Mouse (Mus musculus): ENCODE data around the gene Osm. TPM values are rescaled to one million over a fixed set of nuclear protein-coding genes. Genes with fewer than 3 reads are reported as not detected.

Gene Osm
- 7.6 and 18.1 TPM in 2 replicates for polyA plus RNA-seq (2012; ENCODE audit: low replicate concordance)

DNA sequence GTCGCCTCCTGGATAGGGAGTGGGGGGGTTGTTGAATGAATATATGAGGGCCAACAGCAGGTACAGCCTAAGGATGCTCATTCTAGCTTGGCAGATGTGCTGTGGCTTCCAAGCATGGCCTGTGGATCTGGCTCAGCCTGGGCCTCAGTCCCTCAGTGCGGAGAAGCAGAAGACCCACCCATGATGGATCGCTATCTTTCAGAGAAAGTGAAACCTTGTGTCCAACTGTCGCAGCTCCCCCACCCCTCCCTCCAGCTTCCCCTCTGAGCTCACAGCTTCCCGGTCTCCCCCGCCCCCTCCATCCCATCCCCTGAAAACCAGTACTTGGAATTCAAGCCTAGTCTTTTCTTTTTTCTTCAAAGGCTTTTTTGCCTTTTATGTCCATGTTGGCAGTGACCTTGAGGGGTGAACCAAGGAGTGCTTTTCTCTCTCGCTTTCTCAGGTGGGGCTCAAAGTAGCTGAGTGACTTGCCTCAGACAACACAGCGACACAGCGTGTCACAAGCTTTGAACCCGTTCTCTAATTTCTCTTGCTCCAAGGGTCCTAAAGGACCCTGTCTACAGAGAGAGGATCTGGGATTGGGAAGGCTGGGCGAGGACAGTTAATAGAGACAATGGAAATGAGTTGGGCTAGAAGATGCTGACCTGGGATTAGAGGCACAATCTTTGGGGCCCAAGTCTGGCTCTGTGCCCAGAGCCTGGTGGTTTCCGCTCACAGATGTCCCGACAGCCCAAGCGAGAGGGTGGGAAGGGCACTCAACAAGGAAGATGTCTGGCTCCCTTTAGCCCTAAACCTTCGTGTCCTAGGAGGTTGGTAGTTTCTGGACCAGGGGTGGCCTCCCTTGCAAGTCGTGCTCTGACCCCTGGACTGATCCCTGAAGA is at the start of gene Osm:
Gene Osm, plus strand, starts transcription at position 756 of the 881 bp plus-strand sequence.

DNA sequence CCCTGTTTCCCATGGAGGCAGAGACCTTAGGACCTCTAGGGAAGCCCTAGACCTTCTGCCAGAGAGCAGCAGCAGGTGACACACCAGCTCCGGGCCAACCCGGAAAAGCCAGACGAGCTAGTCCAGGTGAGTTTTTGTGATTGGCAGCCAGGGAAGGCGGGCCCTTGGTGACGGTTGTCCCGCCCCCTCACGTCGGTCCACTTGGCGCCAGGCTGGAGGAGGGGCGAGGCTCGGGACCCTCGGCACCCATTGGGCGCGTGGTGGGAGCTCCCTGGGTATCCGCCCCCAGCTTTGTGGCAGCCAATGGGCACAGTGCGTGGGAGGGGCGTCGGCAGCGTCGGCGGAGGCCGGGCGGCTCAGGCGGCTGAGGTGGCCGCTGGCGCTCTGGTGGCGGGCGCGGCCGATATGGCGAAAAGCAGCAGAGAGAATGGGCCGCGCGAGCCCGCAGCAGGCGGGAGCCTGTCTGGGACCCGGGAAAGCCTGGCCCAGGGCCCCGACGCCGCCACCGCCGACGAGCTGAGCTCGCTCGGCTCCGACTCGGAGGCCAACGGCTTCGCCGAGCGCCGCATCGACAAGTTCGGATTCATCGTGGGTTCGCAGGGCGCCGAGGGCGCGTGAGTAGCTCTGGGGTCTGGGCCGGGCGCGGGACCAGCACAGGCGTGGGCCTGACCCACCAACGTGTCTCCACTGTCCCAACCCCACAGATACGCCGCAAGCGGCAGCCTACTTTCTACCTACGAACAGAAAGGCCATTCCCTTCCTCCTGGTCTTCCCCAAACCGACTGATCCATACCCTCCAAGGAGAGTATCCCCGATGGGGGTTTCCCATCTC is 49.5 kb upstream of the Osm start, which contains the start of gene Tbc1d10a:
Gene Tbc1d10a, plus strand, starts transcription at position 304 of the 832 bp plus-strand sequence.

DNA sequence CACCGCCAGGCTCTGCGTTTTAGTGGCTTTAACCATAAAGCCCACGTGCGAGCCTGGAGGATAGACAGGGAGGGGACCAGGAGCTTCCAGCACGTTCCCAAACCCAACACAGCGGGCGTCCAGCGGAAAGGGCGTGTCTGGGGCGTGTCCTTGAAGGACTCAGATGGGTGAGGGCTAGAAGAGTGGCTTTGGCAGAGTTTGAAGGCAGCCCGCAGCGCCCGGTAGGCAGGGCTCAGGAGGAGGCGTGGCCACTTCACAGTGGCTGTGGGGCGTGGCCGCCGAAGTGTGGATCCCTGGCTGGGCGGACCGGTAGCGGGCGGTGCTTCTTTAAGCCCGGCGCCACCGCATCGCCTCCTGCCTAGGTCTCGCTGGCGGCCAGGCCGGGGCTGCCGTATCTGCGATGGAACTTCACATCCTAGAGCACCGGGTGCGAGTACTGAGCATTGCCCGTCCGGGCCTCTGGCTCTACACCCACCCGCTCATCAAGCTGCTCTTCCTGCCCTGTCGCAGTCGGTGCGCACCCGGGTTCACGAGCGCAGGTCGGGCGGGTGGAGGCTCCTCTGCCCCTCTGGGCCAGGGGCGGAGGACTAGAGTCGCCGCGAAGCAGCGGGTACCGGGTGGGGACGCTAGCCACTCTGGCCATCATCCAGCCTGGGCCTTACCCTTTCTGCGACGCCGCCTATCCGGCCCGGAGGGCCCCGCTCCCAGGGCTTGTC is 18.1 kb upstream of the Osm start, which contains the start of gene Castor1:
Gene Castor1, plus strand, starts transcription at position 312 of the 716 bp plus-strand sequence.

DNA sequence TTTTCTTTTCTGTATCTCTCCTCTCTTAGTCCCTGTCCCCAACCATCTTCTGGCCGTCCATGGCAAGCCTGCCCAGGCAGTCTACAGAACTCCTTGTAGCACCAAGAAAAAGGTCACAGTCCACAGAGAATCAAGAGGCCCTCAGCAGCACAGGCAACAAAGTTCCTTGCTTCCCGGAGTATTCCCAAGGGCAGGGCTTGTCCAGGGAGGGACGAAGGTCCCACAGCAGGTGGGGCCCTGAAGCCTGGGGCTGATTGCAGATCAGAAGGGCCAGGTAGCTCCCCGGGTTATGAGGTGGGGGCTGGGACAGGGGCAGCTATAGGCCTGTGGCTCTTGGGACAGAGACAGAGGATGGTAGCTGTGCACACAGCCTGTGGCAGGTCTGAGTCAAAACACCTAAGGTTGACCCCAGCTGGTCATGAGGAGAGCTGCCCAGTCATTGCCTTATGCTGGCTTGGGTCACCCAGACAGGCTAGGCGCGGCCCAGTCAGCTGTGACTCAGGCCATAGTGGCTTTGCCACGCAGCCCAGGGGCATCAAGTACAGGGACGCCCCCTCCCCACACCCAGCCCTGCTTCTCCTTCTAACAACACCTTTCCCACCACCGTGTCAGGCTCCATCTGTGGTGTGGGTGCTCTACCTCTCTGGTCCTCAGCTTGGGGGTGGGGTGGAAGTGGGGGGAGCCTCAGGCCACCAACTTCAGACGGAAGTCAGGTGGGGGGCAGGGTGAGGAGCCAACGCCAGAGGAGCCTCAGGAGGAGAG is 20.8 kb downstream of the Osm start, which contains the start of gene Lif:
Gene Lif, plus strand, starts transcription at position 712 of the 762 bp plus-strand sequence.

Other genes starting within 250 kb of the Osm start
- not detected in 2 replicates for gene Sec14l4, start 205.0 kb upstream of the Osm start, polyA plus RNA-seq (2012; ENCODE audit: low replicate concordance)
- gene Sec14l3, start 171.6 kb upstream of the Osm start, polyA plus RNA-seq (2012; ENCODE audit: low replicate concordance): not detected in 2 replicates
- gene Mtfp1, start 141.0 kb upstream of the Osm start, polyA plus RNA-seq (2012; ENCODE audit: low replicate concordance): 2.3 and 4.6 TPM in 2 replicates
- 0.96 and 6.3 TPM in 2 replicates for gene Sec14l2, start 113.0 kb upstream of the Osm start, polyA plus RNA-seq (2012; ENCODE audit: low replicate concordance)
- gene Rnf215, start 101.2 kb upstream of the Osm start, polyA plus RNA-seq (2012; ENCODE audit: low replicate concordance): 26.9 and 39.5 TPM in 2 replicates
- gene Ccdc157, start 76.1 kb upstream of the Osm start, polyA plus RNA-seq (2012; ENCODE audit: low replicate concordance): 3.5 and 5.0 TPM in 2 replicates
- 34.5 and 66.6 TPM in 2 replicates for gene Sf3a1, start 76.1 kb upstream of the Osm start, polyA plus RNA-seq (2012; ENCODE audit: low replicate concordance)
- 43.9 and 56.0 TPM in 2 replicates for gene Tbc1d10a, start 49.6 kb upstream of the Osm start, polyA plus RNA-seq (2012; ENCODE audit: low replicate concordance)
- gene Castor1, start 18.2 kb upstream of the Osm start, polyA plus RNA-seq (2012; ENCODE audit: low replicate concordance): 4.4 and 7.2 TPM in 2 replicates
- 0.54 and 0.73 TPM in 2 replicates for gene Lif, start 21.1 kb downstream of the Osm start, polyA plus RNA-seq (2012; ENCODE audit: low replicate concordance)
- gene Hormad2, start 204.7 kb downstream of the Osm start, polyA plus RNA-seq (2012; ENCODE audit: low replicate concordance): not detected in 2 replicates